Mouse (Mus musculus) testis, adult 2 months (tissue): ENCODE measurements around the gene Optc.

Experiments used
- CTCF ChIP-seq: fragments of 200-500 bp; IDR thresholded peaks from 2 replicates; pipeline ENCODE4 v1.5.1; 2012; ENCODE audit warnings: low read depth, mild to moderate bottlenecking, inconsistent platforms, low read length, moderate library complexity; ENCODE audit not compliant: control insufficient read depth, insufficient read depth, insufficient replicate concordance
- POLR2A ChIP-seq: fragments of 200-500 bp; IDR thresholded peaks from 2 replicates; pipeline ENCODE4 v1.6.1; 2012; ENCODE audit warnings: low read depth, mild to moderate bottlenecking, inconsistent platforms, low read length, moderate library complexity; ENCODE audit not compliant: control insufficient read depth

GRCm38 (mm10) chr1:133859821-133860711, 47.7 kb downstream of the Optc start:
- no peak for TF ChIP-seq CTCF
- no peak for TF ChIP-seq POLR2A
